Mouse (Mus musculus): ENCODE results near the gene Wdfy2.

Wdfy2 gene

GRCm38 (mm10) chr14:62837641-62838252 is at the start of gene Wdfy2:
Gene Wdfy2, plus strand, starts transcription at chr14:62837678.
- DNase-seq (ENCODE audit: low read depth) = peak; percentile 43

DNA sequence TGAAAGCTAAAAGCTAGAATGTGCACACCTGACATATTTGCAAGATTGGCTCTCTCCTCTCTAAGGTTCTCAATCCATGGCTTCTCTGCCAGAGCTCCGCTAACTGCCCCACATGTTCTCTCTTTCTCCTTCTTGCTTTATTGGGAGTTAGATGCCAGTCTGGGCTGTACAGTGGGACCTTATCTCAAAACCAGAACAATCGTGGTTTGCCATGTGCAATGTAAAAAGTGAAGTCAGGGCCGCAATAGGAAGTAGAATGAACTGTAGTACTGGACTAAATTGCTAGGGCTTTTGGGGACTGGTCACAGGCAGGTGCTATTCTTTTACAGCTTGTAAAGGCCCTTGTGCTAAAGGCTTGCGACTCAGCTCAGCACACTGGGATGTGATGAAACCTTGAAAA is 48.2 kb upstream of the Wdfy2 start:
- no peak for DNase-seq (ENCODE audit: low read depth)

GRCm38 (mm10) chr14:62795719-62796118 is 41.8 kb upstream of the Wdfy2 start:
- no peak for DNase-seq (ENCODE audit: low read depth)

DNA sequence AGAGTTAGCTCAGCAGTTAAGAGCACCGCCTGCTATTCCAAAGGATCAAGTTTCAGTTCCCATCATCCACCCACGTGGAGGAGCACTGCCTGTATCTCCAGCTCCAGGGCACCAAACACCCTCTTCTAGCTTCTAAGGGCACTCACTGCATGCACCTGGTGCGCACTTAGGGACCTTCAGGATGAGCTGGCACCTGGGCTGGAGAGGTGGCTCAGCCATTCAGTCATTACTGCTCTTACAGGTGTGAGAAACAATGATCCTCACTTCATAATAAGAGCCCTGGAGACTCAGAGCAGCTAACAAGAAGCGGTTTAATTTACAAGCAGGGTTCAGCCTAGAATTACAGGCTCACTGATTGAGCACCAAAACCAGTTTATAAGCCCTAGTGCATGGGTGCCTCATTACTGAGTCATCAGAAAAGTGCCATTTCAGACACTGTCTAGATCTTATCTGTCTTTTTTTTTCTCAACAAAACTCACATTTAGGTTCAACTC is 38.8 kb upstream of the Wdfy2 start:
- no peak for DNase-seq (ENCODE audit: low read depth)

GRCm38 (mm10) chr14:62800791-62801190 is 36.7 kb upstream of the Wdfy2 start:
- DNase-seq (ENCODE audit: low read depth) = no peak

- DNase-seq (ENCODE audit: low read depth) = no peak
Measured at GRCm38 (mm10) chr14:62803204-62803603, 34.3 kb upstream of the Wdfy2 start.

- peak; percentile 57 for DNase-seq (ENCODE audit: low read depth)
Measured at GRCm38 (mm10) chr14:62806921-62807320, 30.6 kb upstream of the Wdfy2 start.

DNA sequence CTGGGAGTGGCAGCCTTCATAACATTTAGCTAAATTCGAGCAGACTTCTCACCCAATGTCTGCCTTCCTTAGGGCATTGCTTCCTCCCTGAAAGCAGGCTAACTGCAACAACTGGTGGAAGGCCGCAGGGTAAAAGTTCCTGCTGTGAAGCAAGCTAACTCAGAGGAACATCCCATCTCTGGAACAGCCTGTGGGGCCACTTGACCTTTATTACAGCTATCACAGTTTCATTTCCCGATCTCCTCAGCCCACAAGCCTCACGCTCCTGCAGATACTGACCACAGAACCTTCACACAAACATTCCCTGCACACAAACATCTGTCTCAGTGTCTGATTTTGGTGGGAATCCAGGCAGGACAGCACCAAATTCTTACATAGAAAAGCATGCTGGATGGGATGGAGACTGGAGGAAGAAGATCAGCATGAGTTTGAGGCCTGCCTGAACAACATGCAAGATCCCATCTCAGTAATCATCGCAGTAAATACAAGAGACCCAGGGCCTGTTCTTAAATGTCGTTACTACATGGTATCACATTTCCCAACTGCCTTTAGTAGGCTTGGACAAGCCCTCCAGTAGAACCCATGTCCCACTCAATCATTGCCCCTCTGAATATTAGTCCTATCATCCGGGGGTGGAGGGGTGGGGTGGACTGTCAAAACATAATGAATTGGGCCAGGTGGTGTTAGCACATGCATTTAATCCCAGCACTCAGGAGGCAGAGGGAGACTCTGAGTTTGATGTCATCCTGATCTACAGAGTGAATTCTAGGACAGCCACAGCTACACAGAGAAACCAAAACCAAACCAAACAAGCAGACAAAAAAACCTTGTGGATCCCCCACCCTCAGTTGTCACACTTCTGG is 28.6 kb upstream of the Wdfy2 start:
- peak; percentile 22 for DNase-seq (ENCODE audit: low read depth)

- peak; percentile 77 for DNase-seq (ENCODE audit: low read depth)
Measured at GRCm38 (mm10) chr14:62812765-62813164, 24.7 kb upstream of the Wdfy2 start.

DNA sequence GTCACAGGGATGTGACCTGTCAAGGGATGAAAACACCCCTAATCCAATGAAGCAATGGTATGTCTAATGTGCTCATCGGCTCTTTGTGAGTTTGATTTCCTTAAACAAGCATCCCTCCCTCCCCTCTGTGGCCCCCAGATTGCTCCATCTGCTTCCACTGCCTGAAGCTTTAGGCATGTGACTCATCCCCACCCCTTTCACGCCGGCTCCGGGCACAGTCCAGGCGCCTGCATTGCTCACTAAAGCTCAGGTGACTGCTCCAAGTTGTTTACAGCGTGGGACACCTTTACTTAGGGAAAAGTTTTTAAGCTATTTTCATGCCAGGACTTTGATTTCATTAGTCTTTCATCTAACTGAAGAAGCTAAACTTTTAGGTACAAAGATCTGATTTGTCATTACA is 22.9 kb upstream of the Wdfy2 start:
- DNase-seq (ENCODE audit: low read depth) = peak; percentile 64

DNA sequence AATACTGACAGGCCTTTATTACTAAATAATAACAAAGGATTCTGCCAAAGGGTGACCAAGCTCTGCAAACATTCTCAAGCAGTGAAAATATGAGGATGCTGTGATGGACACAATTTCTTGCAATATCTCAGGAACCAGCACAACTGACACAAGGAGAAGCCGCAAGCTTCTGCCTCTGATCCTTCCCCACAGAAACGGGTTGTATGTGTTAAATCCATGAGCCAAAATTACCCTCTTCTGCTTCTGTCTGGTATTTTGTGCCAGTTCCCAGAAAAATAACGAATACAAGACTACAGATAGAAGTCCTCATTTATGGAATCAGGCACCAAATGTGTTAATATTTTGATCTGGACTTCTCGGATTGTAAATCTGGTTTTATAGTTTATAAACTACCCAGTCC is 20.7 kb upstream of the Wdfy2 start:
- DNase-seq (ENCODE audit: low read depth) = no peak

DNA sequence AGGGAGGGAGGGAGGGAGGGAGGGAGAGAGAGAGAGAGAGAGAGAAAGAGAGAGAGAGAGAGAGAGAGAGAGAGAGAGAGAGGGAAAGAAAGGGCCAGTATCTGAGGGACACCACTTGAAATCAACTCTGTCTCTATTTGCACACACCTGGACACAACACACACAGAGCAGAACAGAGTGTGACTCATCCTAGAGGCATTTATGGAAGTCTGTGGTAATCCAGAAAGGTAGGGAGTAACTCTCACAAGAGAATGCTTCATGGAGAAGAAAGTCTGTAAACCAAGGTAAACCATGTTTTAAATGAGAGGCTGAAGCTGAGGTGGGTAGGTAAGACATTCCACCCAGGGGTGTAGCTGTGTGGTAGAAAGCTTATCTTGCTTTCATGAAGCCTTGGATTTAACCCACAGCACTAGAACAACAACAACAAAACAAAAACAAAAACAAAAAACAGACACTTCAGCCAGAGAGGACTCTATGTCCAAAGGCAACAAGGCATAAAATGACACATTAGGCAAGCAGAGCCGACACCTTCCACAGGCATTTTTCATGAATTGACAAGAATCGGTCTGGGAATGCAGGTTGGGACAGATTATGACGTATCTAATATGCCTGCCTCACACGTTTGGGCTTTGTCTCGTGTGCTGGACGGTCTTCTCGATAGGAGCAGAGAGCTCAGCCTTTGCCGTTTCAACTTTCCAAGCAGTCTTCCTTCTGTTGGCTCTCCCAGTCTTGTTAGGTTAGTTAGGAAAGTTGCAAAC is 11.7 kb upstream of the Wdfy2 start:
- DNase-seq (ENCODE audit: low read depth) = no peak

- no peak for DNase-seq (ENCODE audit: low read depth)
Measured at GRCm38 (mm10) chr14:62829291-62829690, 8.2 kb upstream of the Wdfy2 start.

- DNase-seq (ENCODE audit: low read depth) = peak; percentile 51
Measured at GRCm38 (mm10) chr14:62831691-62832275, 5.7 kb upstream of the Wdfy2 start.

DNA sequence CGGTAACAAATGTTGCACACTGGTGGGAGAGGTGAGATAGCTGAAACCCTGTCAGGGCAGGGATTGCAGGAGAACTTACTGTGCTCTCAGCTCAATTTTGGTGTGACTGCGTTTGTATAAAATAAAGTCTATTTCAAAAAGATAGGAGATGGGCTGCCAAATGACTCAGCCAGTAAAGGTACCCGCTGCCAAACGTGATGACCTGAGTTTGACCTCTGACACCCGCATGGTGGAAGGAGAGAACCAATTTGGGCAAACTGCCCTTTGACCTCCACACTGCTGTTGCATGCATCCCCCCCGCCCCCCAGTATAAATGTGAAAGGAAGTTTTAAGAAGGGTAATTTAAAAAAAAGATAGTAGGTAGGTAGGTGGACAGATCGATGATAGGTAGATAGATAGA is 4.4 kb upstream of the Wdfy2 start:
- no peak for DNase-seq (ENCODE audit: low read depth)

GRCm38 (mm10) chr14:62833541-62833940 is 3.9 kb upstream of the Wdfy2 start:
- DNase-seq (ENCODE audit: low read depth) = no peak

DNA sequence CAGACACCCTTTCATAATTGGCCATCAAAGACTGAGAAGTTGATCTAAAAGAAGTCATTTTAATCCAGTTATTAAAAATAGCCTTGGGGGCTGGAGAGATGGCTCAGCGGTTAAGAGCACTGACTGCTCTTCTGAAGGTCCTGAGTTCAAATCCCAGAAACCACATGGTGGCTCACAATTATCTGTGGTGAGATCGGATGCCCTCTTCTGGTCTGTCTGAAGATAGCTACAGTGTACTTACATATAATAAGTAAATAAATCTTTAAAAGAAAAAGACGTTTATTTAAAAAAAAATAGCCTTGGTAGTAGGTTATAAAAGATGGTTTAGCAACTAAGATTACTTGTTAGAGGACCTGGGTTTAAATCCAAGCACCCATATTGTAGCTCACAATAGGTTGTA is 1.7 kb upstream of the Wdfy2 start:
- peak; percentile 26 for DNase-seq (ENCODE audit: low read depth)

DNA sequence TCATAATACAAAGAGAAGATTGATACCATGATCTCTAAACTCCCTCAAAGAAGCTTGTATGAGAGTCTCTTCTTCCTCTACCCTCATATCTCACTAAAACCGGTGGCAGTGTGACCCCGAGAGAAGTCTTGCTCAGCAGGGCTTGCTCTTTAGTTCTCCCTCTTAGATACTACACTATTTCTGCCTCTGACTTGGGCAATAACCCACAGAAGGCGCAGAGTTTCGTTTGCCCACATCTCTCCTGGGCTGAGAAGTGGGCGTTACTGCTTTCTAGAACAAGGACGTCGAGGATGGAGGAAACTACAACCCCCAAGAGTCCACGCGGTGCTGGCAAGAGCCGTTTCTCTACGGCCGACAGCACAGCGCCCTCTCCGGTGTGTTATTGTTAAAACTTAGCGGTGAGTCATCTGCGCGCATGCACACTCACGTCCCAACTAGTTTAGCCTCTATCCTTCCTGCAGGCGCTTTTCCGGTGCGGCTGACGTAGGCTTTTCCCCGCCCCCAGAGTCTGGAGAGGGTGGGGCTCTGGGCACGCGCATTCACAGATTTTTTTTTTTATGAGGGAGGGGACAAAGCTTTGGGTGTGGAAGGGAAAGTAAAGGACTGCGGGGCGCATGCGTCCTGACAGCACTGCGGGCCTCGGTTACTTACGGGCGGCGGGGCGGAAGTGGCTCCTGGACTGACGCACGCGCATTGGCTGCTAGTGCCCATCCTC is 395 bp upstream of the Wdfy2 start:
- DNase-seq (ENCODE audit: low read depth) = peak; percentile 98

GRCm38 (mm10) chr14:62838336-62838735 is 858 bp downstream of the Wdfy2 start:
- no peak for DNase-seq (ENCODE audit: low read depth)

- DNase-seq (ENCODE audit: low read depth) = no peak
Measured at GRCm38 (mm10) chr14:62841726-62842125, 4.2 kb downstream of the Wdfy2 start.

GRCm38 (mm10) chr14:62842495-62842894 is 5.0 kb downstream of the Wdfy2 start:
- no peak for DNase-seq (ENCODE audit: low read depth)

DNA sequence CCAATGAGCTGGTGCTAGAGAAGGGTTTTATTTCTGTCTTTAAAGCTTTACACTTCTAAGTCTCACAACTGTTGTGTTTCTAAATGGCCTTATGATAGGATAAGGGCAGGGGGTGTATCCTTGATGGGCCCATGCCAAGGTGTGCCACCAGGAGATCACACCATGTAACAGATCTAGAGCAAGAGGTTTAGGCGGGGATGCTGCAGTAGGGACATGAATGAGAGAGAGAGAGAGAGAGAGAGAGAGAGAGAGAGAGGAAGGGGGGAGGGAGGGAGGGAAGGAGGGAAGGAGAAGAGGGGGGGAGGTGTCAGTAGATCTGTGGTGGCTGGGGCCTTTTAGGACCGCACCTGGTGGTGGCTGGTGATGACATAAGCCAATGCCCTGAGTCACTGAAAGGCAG is 5.5 kb downstream of the Wdfy2 start:
- no peak for DNase-seq (ENCODE audit: low read depth)

Data from NIH3T3 (cell line).